Mouse (Mus musculus): ENCODE measurements around the gene Gdf11.

GRCm38 (mm10) chr10:128913219-128913618 is 21.7 kb upstream of the Gdf11 start:
- TF ChIP-seq CTCF (IDR thresholded peaks at IDR 0.05; ENCODE audit: borderline replicate concordance, insufficient read depth, low read depth, low read length) (peak; percentile 96), POLR2A (IDR thresholded peaks at IDR 0.05; ENCODE audit: borderline replicate concordance, insufficient read depth, low read length) (no peak)

Measured in cerebellum, adult 2 months (tissue).